In genomic region chr13:73842696-73843095, GRCm38 (mm10) we compare ENCODE assay signal across 28 mouse cellular contexts. TPM values are rescaled to one million over a fixed set of nuclear protein-coding genes. Genes with fewer than 3 reads are reported as not detected.
DNase-seq lines count a peak whose midpoint lies in the region; ATAC-seq and TF ChIP-seq lines count a peak whose summit lies in the region.
"Had no signal": no experiment of that assay in that cellular context is flagged by ENCODE, and none has a peak within 500 bp of the region (broad histone marks: within the 10 kb centered on the region; RNA-seq: fewer than 3 reads in every experiment).

No protein-coding gene starts in this region.

- no peak for TF ChIP-seq CTCF in heart, adult 2 months (IDR thresholded peaks at IDR 0.05)
- TF ChIP-seq CTCF in heart, postnatal 0 days (IDR thresholded peaks at IDR 0.05; ENCODE audit: low read depth), result no peak
- TF ChIP-seq CTCF in stomach, postnatal 0 days (IDR thresholded peaks at IDR 0.05; ENCODE audit: low read depth), result no peak
- TF ChIP-seq CTCF in thymus, adult 2 months (IDR thresholded peaks at IDR 0.05; ENCODE audit: borderline replicate concordance, control insufficient read depth, extremely low read depth, insufficient read depth, low read length, poor library complexity), result no peak

- H3K36me3 ChIP-seq in heart, embryonic 13.5 days, result no peaks in the 10 kb centered on the region
- no peaks in the 10 kb centered on the region for H3K36me3 ChIP-seq in heart, adult 2 months (ENCODE audit: control insufficient read depth, insufficient read depth, low read length)
- H3K36me3 ChIP-seq in heart, postnatal 0 days (replicated peaks; ENCODE audit: control insufficient read depth, insufficient read depth, low read length), result no peaks in the 10 kb centered on the region
- H3K36me3 ChIP-seq in stomach, postnatal 0 days (ENCODE audit: control insufficient read depth, insufficient read depth, low read length), result no peaks in the 10 kb centered on the region; the same call in 1 of the 2 replicates
- no peaks in the 10 kb centered on the region for H3K36me3 ChIP-seq in thymus, adult 2 months (ENCODE audit: control insufficient read depth, insufficient read depth, low read length)
- H3K36me3 ChIP-seq: hindbrain, embryonic 12.5 days; intestine, embryonic 15.5 days; limb, embryonic 15.5 days; liver, embryonic 15.5 days; midbrain, embryonic 10.5 days; midbrain, embryonic 15.5 days; neural tube, embryonic 15.5 days had no signal

- no peak overlapping the region for H3K4me3 ChIP-seq in heart, embryonic 13.5 days
- H3K4me3 ChIP-seq in heart, adult 2 months, result no peak overlapping the region
- H3K4me3 ChIP-seq in heart, postnatal 0 days (ENCODE audit: low read depth, low read length), result no peak overlapping the region
- no peak overlapping the region for H3K4me3 ChIP-seq in stomach, postnatal 0 days (ENCODE audit: low read depth, low read length)
- no peak overlapping the region for H3K4me3 ChIP-seq in thymus, adult 2 months (ENCODE audit: control insufficient read depth, insufficient read depth, low read length)
- H3K4me3 ChIP-seq: erythroblast, embryonic 14.5 days; hindbrain, embryonic 12.5 days; intestine, embryonic 15.5 days; limb, embryonic 15.5 days; liver, embryonic 15.5 days; midbrain, embryonic 10.5 days; midbrain, embryonic 15.5 days; neural tube, embryonic 15.5 days had no signal

- no peak overlapping the region for H3K9ac ChIP-seq in heart, embryonic 13.5 days
- H3K9ac ChIP-seq in heart, adult 2 months (ENCODE audit: low read depth, low read length), result no peak overlapping the region
- H3K9ac ChIP-seq in heart, postnatal 0 days (replicated peaks; ENCODE audit: low read depth, low read length), result no peak overlapping the region
- H3K9ac ChIP-seq in stomach, postnatal 0 days (ENCODE audit: low read length), result no peak overlapping the region
- H3K9ac ChIP-seq: forebrain, postnatal 0 days; hindbrain, embryonic 12.5 days; intestine, embryonic 15.5 days; limb, embryonic 15.5 days; liver, embryonic 15.5 days; lung, embryonic 14.5 days; midbrain, embryonic 15.5 days; neural tube, embryonic 15.5 days had no signal

- peak; percentile 56; the same call in 1 of the 2 replicates for ATAC-seq in heart, embryonic 13.5 days (ENCODE audit: extremely low read depth, insufficient number of reproducible peaks, low FRiP score, low TSS enrichment)
- ATAC-seq in heart, postnatal 0 days (ENCODE audit: insufficient read depth, low read depth), result peak; percentile 93
- 0 out of 2 replicates have a peak, but pooled peaks have one; percentile 19 for ATAC-seq in stomach, postnatal 0 days (ENCODE audit: low FRiP score, low TSS enrichment)
- ATAC-seq: activated CD4-positive, CD25-positive, alpha-beta regulatory T cell, adult 4 months; forebrain, postnatal 0 days; hindbrain, postnatal 0 days; intestine, embryonic 15.5 days; midbrain, embryonic 15.5 days had no signal

- H3K9me3 ChIP-seq in heart, embryonic 13.5 days, result no peaks in the 10 kb centered on the region
- no peaks in the 10 kb centered on the region for H3K9me3 ChIP-seq in heart, postnatal 0 days (replicated peaks; ENCODE audit: control insufficient read depth, low read length)
- H3K9me3 ChIP-seq in stomach, postnatal 0 days (ENCODE audit: control insufficient read depth, low read length), result no peaks in the 10 kb centered on the region
- H3K9me3 ChIP-seq: hindbrain, embryonic 12.5 days; intestine, embryonic 15.5 days; limb, embryonic 15.5 days; liver, embryonic 15.5 days; midbrain, embryonic 10.5 days; midbrain, embryonic 15.5 days; neural tube, embryonic 15.5 days had no signal

- no peak for DNase-seq in heart, adult 2 months
- peak; percentile 34 for DNase-seq in adipocyte (ENCODE audit: low spot score)
- peak; percentile 86 for DNase-seq in heart, postnatal 0 days (ENCODE audit: low spot score)
- DNase-seq in stomach, postnatal 0 days (ENCODE audit: low spot score), result no peak
- DNase-seq in thymus, adult 2 months, result no peak
- DNase-seq: adrenal gland, adult 8-10 months; cerebellum, adult 2 months; cerebellum, postnatal 14 days; forebrain, postnatal 0 days; gastrocnemius, postnatal 10 days; kidney, adult 2 months; kidney, postnatal 4 days; left cerebral cortex, postnatal 4 days; lung, embryonic 14.5 days; lung, postnatal 14 days; right cerebral cortex, postnatal 25 days had no signal

- peaks cover 38% of the 10 kb centered on the region for H3K27me3 ChIP-seq in heart, embryonic 13.5 days (replicated peaks)
- peaks cover 3% of the 10 kb centered on the region; the same call in 1 of the 2 replicates for H3K27me3 ChIP-seq in heart, adult 2 months (ENCODE audit: control insufficient read depth, insufficient read depth, low read length)
- peaks cover 21% of the 10 kb centered on the region for H3K27me3 ChIP-seq in heart, postnatal 0 days (ENCODE audit: control insufficient read depth, insufficient read depth, low read length)
- no peaks in the 10 kb centered on the region for H3K27me3 ChIP-seq in stomach, postnatal 0 days (ENCODE audit: control insufficient read depth, insufficient read depth, low read length)
- no peaks in the 10 kb centered on the region; the same call in 1 of the 2 replicates for H3K27me3 ChIP-seq in thymus, adult 2 months (ENCODE audit: control insufficient read depth, insufficient read depth, low read length)

- no peaks in the 10 kb centered on the region for H3K79me2 ChIP-seq in heart, adult 2 months (replicated peaks; ENCODE audit: control insufficient read depth, insufficient read depth, low read length)

- no peak for TF ChIP-seq POLR2A in heart, adult 2 months (IDR thresholded peaks at IDR 0.05; ENCODE audit: insufficient read depth, low read depth, low read length)
- no peak for TF ChIP-seq POLR2A in thymus, adult 2 months (IDR thresholded peaks at IDR 0.05; ENCODE audit: control insufficient read depth, extremely low read depth, insufficient read depth, low read length, poor library complexity)

- intact Hi-C loops in heart, adult 2 months (cut with DNase I), result no loop called here

- H3K4me1 ChIP-seq in heart, embryonic 13.5 days, result peaks cover 22% of the 10 kb centered on the region
- H3K4me1 ChIP-seq in heart, adult 2 months (ENCODE audit: control insufficient read depth, insufficient read depth, low read length), result no peaks in the 10 kb centered on the region
- H3K4me1 ChIP-seq in heart, postnatal 0 days (ENCODE audit: control insufficient read depth, insufficient read depth), result peaks cover 13% of the 10 kb centered on the region
- no peaks in the 10 kb centered on the region for H3K4me1 ChIP-seq in stomach, postnatal 0 days (replicated peaks; ENCODE audit: control insufficient read depth, insufficient read depth)
- H3K4me1 ChIP-seq in thymus, adult 2 months (replicated peaks; ENCODE audit: control insufficient read depth, insufficient read depth, low read length), result peaks cover 5% of the 10 kb centered on the region
- H3K4me1 ChIP-seq: hindbrain, embryonic 12.5 days had no signal

- H3K4me2 ChIP-seq in heart, embryonic 13.5 days, result no peak overlapping the region
- no peak overlapping the region for H3K4me2 ChIP-seq in heart, postnatal 0 days (ENCODE audit: low read depth, low read length)
- H3K4me2 ChIP-seq in stomach, postnatal 0 days (replicated peaks; ENCODE audit: low read depth), result no peak overlapping the region
- H3K4me2 ChIP-seq: hindbrain, embryonic 12.5 days; intestine, embryonic 15.5 days; limb, embryonic 15.5 days; liver, embryonic 15.5 days; lung, embryonic 14.5 days; midbrain, embryonic 15.5 days; neural tube, embryonic 15.5 days had no signal

- H3K27ac ChIP-seq in heart, embryonic 13.5 days (replicated peaks), result peak overlapping the region; percentile 74
- H3K27ac ChIP-seq in heart, adult 2 months, result no peak overlapping the region
- H3K27ac ChIP-seq in heart, postnatal 0 days (ENCODE audit: low read depth), result peak overlapping the region; percentile 79
- no peak overlapping the region for H3K27ac ChIP-seq in stomach, postnatal 0 days (replicated peaks)
- no peak overlapping the region for H3K27ac ChIP-seq in thymus, adult 2 months (ENCODE audit: control insufficient read depth, insufficient read depth, low read length)
- H3K27ac ChIP-seq: hindbrain, embryonic 12.5 days; hindbrain, postnatal 0 days; intestine, embryonic 15.5 days; limb, embryonic 15.5 days; liver, embryonic 15.5 days; midbrain, embryonic 10.5 days; midbrain, embryonic 15.5 days; neural tube, embryonic 15.5 days had no signal

- no peak for TF ChIP-seq EP300 in heart, adult 2 months (IDR thresholded peaks at IDR 0.05; ENCODE audit: insufficient read depth, low read depth, low read length)
- 0 out of 2 replicates have a peak, but pooled peaks have one; percentile 67 for TF ChIP-seq EP300 in heart, postnatal 0 days (IDR thresholded peaks at IDR 0.05; ENCODE audit: low read depth)
- TF ChIP-seq EP300 in stomach, postnatal 0 days (optimal IDR thresholded peaks at IDR 0.05), result no peak

RNA-seq across cellular contexts. Expression of gene Nkd2, which starts 4.7 kb away (rescaled TPM):
- polyA plus RNA-seq in heart, embryonic 13.5 days (2015; fragmentation: Nextera tagmentation; extraction: Ambion mirVana), result 3.4 and 3.9 TPM in 2 replicates
- total RNA-seq in heart, adult 2 months (2021), result 1 to 10 TPM; 1.2 to 2.3 TPM
- polyA plus RNA-seq in heart, adult 2 months (2012; rRNA removed), result 1.9 and 2.3 TPM in 2 replicates
- 14.3 and 22.1 TPM in 2 replicates for total RNA-seq in heart, postnatal 0 days (2014; rRNA removed; ENCODE audit: low replicate concordance)
- 2.2 and 5.7 TPM in 2 replicates for polyA plus RNA-seq in heart, postnatal 0 days (2015; fragmentation: Nextera tagmentation; extraction: Ambion mirVana)
- polyA plus RNA-seq in stomach, postnatal 0 days (2015; fragmentation: Nextera tagmentation; extraction: Ambion mirVana), result 4.5 and 4.7 TPM in 2 replicates
- 4.4 and 4.7 TPM in 2 replicates for polyA plus RNA-seq in thymus, adult 2 months (2012; rRNA removed)
- total RNA-seq: CH12.LX had no signal
- polyA plus RNA-seq: erythroblast, embryonic 14.5 days had no signal

Comparison
In these comparisons a context has a peak if more than half of its experiments do, and no peak if none do; other contexts are left out.
1. H3K27ac ChIP-seq: peak in heart, embryonic 13.5 days (single experiment) and heart, postnatal 0 days (single experiment); none in heart, adult 2 months (single experiment), stomach, postnatal 0 days (single experiment) and thymus, adult 2 months (single experiment).
2. DNase-seq: peak in adipocyte (single experiment) and heart, postnatal 0 days (single experiment); none in heart, adult 2 months (0 of 2), stomach, postnatal 0 days (single experiment) and thymus, adult 2 months (single experiment).
3. ATAC-seq: peak in every context shown above with its lines; median percentile 93 in heart, postnatal 0 days; 56 in heart, embryonic 13.5 days; 19 in stomach, postnatal 0 days.